Mouse (Mus musculus) c-Kit-positive CD71-positive TER-119-negative erythroid progenitor cells, embryonic 14.5 days (primary cell): ENCODE data around the gene Chmp3.

Experiments
- DNase-seq: peaks from one replicate; pipeline ENCODE4 v3.0.0-alpha.2; 2013; ENCODE audit warnings: low read depth

The Chmp3 gene

GRCm38 (mm10) chr6:71608994-71609393, 65.4 kb downstream of the Chmp3 start:
- no peak for DNase-seq

DNA sequence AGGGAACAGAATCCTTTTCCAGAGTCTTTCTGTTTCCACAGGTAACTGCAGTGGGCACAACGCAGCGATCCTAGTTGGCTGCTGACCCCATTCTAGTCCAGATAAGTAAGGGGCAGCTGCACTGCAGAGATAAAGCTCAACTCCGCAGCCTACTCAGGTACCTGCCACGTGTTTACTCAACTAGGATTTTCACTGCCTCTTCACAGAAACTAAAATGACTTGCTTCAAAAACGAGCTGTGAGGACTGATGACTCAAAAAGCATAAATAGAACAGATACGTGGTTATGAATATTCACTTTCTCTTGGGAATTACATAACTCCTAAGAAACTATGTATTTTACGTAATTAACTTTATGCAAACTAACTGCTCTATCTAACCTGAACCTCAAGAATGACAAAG, 66.4 kb downstream of the Chmp3 start:
- DNase-seq: peak; percentile 38

GRCm38 (mm10) chr6:71613225-71613624, 69.6 kb downstream of the Chmp3 start:
- DNase-seq: no peak

GRCm38 (mm10) chr6:71616959-71617358, 73.4 kb downstream of the Chmp3 start:
- no peak for DNase-seq

- DNase-seq: no peak
These were observed 78.0 kb downstream of the Chmp3 start for GRCm38 (mm10) chr6:71621551-71621950.

DNA sequence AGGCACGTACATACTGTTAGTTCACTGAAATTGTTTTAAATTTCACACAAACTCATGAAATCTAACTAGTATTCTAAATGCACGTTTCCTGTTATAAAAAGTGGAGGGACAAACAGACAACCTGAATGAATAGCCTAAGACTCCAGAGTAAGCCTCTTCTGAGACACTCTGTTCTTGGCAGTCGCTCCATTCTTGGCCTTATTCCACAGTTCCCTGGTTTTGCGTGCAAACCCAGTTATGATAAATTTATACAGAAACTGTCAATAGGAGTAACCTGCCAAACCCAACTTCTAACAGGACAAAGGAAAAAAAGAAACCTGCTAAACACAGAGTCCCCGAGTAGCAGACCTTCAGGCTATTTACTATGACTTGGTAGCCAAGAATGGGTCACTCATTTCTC, 78.4 kb downstream of the Chmp3 start:
- DNase-seq: no peak

DNA sequence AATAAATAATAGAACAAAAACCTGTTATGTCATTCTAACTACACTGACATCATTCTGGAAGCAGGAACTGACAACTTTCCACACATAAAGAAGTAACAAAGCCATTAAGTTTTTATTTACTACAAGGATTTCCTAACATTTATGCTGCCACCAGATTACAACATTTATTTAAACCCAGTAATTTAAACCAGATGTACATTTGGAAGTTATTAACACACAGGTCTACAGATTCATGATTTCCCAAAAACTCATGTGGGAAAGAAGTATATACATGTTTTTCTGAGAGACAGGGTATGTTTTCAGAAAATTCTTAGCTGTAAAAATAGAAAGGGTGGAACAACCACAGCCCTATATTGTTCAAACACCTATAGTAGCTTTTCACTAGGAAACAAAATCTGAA, 81.1 kb downstream of the Chmp3 start:
- no peak for DNase-seq

GRCm38 (mm10) chr6:71625984-71626383, 82.4 kb downstream of the Chmp3 start:
- no peak for DNase-seq

DNA sequence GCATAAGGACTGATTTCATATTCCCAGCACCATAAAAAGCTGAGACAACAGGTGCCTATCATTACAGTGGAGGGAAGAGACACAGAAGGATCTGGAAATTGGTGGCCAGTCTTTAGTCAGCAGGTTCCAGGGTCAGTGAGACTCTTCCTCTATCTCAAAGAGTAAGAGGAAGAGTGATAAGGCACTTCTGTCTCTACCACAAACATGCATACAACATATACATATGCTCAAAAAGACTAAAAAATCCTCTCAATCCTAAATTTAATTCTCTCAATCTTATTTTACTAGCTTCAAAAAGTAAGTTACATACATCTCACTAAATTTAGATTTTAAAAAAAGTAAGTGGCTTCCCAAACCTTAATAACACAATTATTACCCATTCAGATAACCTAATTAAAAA, 83.7 kb downstream of the Chmp3 start:
- no peak for DNase-seq

DNA sequence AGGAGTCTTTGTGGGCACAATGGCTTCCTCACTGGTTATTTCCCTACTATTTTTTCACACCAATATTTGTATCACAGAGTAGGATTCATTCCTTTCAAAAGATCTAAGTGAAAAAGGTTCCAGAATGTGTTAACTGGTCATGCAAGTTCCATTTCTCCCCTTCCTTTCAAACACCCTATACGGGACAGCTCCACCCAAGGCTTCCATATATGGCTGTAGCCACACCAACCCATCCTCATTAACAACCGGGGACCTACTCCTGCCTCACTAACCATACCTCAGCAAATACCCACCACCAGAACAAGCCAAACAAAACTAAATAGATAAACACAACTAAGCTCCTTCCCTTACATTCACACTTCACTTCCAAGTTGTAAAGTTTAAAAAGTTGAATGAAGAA, 87.6 kb downstream of the Chmp3 start:
- peak; percentile 14 for DNase-seq

DNA sequence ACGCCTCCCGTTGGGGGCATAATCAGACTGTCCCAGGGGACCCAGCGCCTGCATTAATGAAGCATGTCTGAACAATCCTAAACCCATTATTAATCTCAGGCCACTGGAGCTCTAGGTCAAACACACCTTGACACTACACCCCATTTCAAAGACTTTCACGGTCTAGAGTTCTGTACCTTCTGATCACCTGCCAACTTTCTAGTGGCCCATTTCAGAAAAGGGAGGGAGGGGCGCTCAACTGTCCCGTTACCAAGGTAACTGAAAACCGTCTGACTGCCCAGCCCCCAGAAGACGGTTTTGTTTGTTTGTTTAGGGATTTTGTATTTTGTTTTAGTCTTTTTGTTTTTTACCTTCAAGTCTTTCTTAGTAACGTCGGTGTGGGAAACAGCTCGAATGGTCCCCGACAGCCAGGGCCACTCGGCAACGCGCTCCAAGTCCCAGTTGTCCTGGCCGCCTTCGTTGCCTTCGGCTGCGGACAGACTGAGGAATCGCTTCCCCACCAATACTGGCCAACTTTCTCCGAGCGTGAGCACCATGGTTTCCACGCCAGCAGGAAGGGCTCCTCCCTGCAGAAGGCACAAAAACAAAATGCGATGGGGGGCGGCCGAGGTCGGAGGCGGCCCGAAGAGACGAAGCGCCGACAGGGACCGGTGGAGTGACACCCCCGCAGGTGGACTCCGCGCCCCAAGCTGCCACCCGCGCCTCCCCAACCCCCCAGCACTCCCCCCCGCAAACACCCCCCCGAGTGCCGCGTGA, 88.3 kb downstream of the Chmp3 start:
- peak; percentile 17 for DNase-seq
